Mouse (Mus musculus): ENCODE measurements around the gene Huwe1. TPM values are rescaled to one million over a fixed set of nuclear protein-coding genes. Genes with fewer than 3 reads are reported as not detected.

Huwe1 gene
- total RNA-seq (2023) = 100 to 1,000 TPM; 306 to 326 TPM

GRCm38 (mm10) chrX:151800701-151801511 is at the start of gene Huwe1:
TSS of gene Huwe1 (plus strand) at chrX:151800807.

Other genes with a start within 250 kb of the Huwe1 start
- gene Hsd17b10, start 201.0 kb downstream of the Huwe1 start, total RNA-seq (2023) = 10 to 100 TPM; 35.7 to 40.1 TPM
- 1 to 10 TPM in 1 of 2 experiments, not detected in 1; 1.8 TPM for gene Ribc1, start 215.5 kb downstream of the Huwe1 start, total RNA-seq (2023)
- 100 to 1,000 TPM; 107 TPM for gene Smc1a, start 215.6 kb downstream of the Huwe1 start, total RNA-seq (2023)